In genomic region chr8:109458580-109458979, GRCm38 (mm10) we compare ENCODE assay signal across 8 mouse cellular contexts. TPM values are rescaled to one million over a fixed set of nuclear protein-coding genes. Genes with fewer than 3 reads are reported as not detected.
DNase-seq lines count a peak whose midpoint lies in the region; ATAC-seq lines count a peak whose summit lies in the region.

No protein-coding gene starts in this region.

- H3K4me3 ChIP-seq in intestine, embryonic 16.5 days (ENCODE audit: low read length) = no peak overlapping the region

- 68% methylated on average over 12 of the region's 12 CpGs for WGBS in intestine, embryonic 16.5 days

- peak overlapping the region; percentile 17; the same call in 1 of the 2 replicates for H3K4me2 ChIP-seq in intestine, embryonic 16.5 days (ENCODE audit: low read depth, low read length)

- H3K9ac ChIP-seq in intestine, embryonic 16.5 days (ENCODE audit: low read depth, low read length) = no peak overlapping the region

- no peak overlapping the region for H3K27ac ChIP-seq in intestine, embryonic 16.5 days (ENCODE audit: low read length)

- H3K4me1 ChIP-seq in intestine, embryonic 16.5 days (ENCODE audit: control insufficient read depth, insufficient read depth, low read length) = no peaks in the 10 kb centered on the region; the same call in 1 of the 2 replicates

- DNase-seq in adrenal gland, adult (ENCODE audit: inconsistent age in 2 of 2, low spot score in 1 of 2) = peak; percentile 39 to 42
- no peak for DNase-seq in adrenal gland, postnatal 4 days (ENCODE audit: low spot score in 2 of 2)
- peak; percentile 22 for DNase-seq in layer of hippocampus, adult 11-12 months (ENCODE audit: low spot score)
- no peak for DNase-seq in layer of hippocampus, postnatal 14 days (ENCODE audit: low spot score in 2 of 2)
- peak; percentile 85 for DNase-seq in ZHBTc4 (ENCODE audit: low read depth, low spot score)
- no peak for DNase-seq in embryo, embryonic 10 days (ENCODE audit: low spot score)
- DNase-seq in c-Kit-positive CD71-positive TER-119-positive erythroid progenitor cells, embryonic 14.5 days (ENCODE audit: low spot score) = no peak

- H3K27me3 ChIP-seq in intestine, embryonic 16.5 days (replicated peaks; ENCODE audit: control insufficient read depth, insufficient read depth, low read length) = no peaks in the 10 kb centered on the region

- no peaks in the 10 kb centered on the region for H3K9me3 ChIP-seq in intestine, embryonic 16.5 days (ENCODE audit: control insufficient read depth, low read length)

- H3K36me3 ChIP-seq in intestine, embryonic 16.5 days (ENCODE audit: control insufficient read depth, insufficient read depth, low read length) = no peaks in the 10 kb centered on the region

- ATAC-seq in intestine, embryonic 16.5 days = no peak

RNA-seq across cellular contexts. Expression of gene Pmfbp1, which starts 35.2 kb away (rescaled TPM):
- not detected for total RNA-seq in adrenal gland, postnatal 4 days (2021)
- under 1 TPM in 1 of 2 experiments, not detected in 1; 0.18 TPM for total RNA-seq in layer of hippocampus, postnatal 14 days (2021)
- not detected in 2 replicates for polyA plus RNA-seq in intestine, embryonic 16.5 days (2015; fragmentation: Nextera tagmentation; extraction: Ambion mirVana)

Comparison
In these comparisons a context has a peak if more than half of its experiments do, and no peak if none do; other contexts are left out.
1. DNase-seq: peak in adrenal gland, adult (2 of 2), layer of hippocampus, adult 11-12 months (single experiment) and ZHBTc4 (single experiment); none in adrenal gland, postnatal 4 days (0 of 2), layer of hippocampus, postnatal 14 days (0 of 2), embryo, embryonic 10 days (single experiment) and c-Kit-positive CD71-positive TER-119-positive erythroid progenitor cells, embryonic 14.5 days (single experiment).